Comparison of ENCODE assay signal across 20 mouse cellular contexts in the genomic region with DNA sequence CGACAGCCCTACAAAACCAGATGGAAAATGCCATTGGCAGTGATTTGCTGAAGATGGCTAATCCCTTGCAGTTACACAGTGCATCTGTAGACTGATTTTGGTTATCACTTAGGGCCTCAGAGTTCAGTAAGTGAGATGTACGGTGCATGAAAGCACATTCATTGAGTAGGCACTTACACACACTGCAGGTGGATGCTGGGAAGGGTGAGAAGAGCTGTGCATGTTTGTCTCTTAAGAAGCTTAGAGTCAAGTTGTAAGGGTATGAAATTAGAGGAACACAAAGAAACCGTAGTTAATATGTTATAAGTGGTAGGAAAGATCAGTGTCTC.
A peak's percentile ranks its signal among the peaks of the same experiment; 100 is the strongest.
DNase-seq lines count a peak whose midpoint lies in the region; ATAC-seq and TF ChIP-seq lines count a peak whose summit lies in the region.
"Had no signal": no experiment of that assay in that cellular context is flagged by ENCODE, and none has a peak within 500 bp of the region (broad histone marks: within the 10 kb centered on the region; RNA-seq: fewer than 3 reads in every experiment).

No protein-coding gene starts in this region.

- H3K4me1 ChIP-seq in kidney, embryonic 15.5 days, result peaks cover 41% of the 10 kb centered on the region
- H3K4me1 ChIP-seq in kidney, adult 2 months (ENCODE audit: control insufficient read depth, insufficient read depth, low read length), result 0 out of 2 replicates have a peak, but pooled peaks cover 3% of the 10 kb centered on the region
- H3K4me1 ChIP-seq in lung, embryonic 14.5 days (ENCODE audit: insufficient read depth), result peaks cover 9% of the 10 kb centered on the region
- peaks cover 2% of the 10 kb centered on the region; the same call in 1 of the 2 replicates for H3K4me1 ChIP-seq in brown adipose tissue, adult 24 weeks (ENCODE audit: control insufficient read depth, insufficient read depth, insufficient read length, low read length)
- H3K4me1 ChIP-seq: heart, embryonic 12.5 days had no signal

- no peaks in the 10 kb centered on the region for H3K9me3 ChIP-seq in kidney, embryonic 15.5 days (replicated peaks)
- no peaks in the 10 kb centered on the region for H3K9me3 ChIP-seq in lung, embryonic 14.5 days (ENCODE audit: low read depth, low read length)
- H3K9me3 ChIP-seq: heart, embryonic 12.5 days; heart, embryonic 15.5 days had no signal

- H3K4me3 ChIP-seq in kidney, embryonic 15.5 days (replicated peaks), result no peak overlapping the region
- no peak overlapping the region for H3K4me3 ChIP-seq in kidney, adult 2 months (ENCODE audit: insufficient read depth, low read depth, low read length)
- no peak overlapping the region for H3K4me3 ChIP-seq in lung, embryonic 14.5 days (ENCODE audit: low read depth, low read length)
- no peak overlapping the region for H3K4me3 ChIP-seq in brown adipose tissue, adult 24 weeks (ENCODE audit: insufficient read depth, low read depth, low read length)
- H3K4me3 ChIP-seq: heart, embryonic 12.5 days; heart, embryonic 15.5 days had no signal

- 43% methylated on average over 3 of the region's 3 CpGs for WGBS in kidney, embryonic 15.5 days
- WGBS in kidney, adult 2 months, result 57% methylated on average over 3 of the region's 3 CpGs
- WGBS in lung, embryonic 14.5 days, result 42% methylated on average over 3 of the region's 3 CpGs

- peak overlapping the region; percentile 63; the same call in 1 of the 2 replicates for H3K27ac ChIP-seq in kidney, embryonic 15.5 days
- no peak overlapping the region for H3K27ac ChIP-seq in kidney, adult 2 months (ENCODE audit: insufficient read depth, low read depth, low read length)
- no peak overlapping the region for H3K27ac ChIP-seq in lung, embryonic 14.5 days (ENCODE audit: low read depth)
- peak overlapping the region; percentile 51; the same call in 1 of the 2 replicates for H3K27ac ChIP-seq in brown adipose tissue, adult 24 weeks (replicated peaks; ENCODE audit: low read depth, low read length)
- H3K27ac ChIP-seq: heart, embryonic 15.5 days; hindbrain, embryonic 14.5 days; hindbrain, postnatal 0 days had no signal

- no peaks in the 10 kb centered on the region for H3K36me3 ChIP-seq in kidney, embryonic 15.5 days
- H3K36me3 ChIP-seq in kidney, adult 2 months (ENCODE audit: control insufficient read depth, insufficient read depth, low read length), result no peaks in the 10 kb centered on the region
- H3K36me3 ChIP-seq in lung, embryonic 14.5 days (ENCODE audit: insufficient read depth), result no peaks in the 10 kb centered on the region
- H3K36me3 ChIP-seq: heart, embryonic 12.5 days; heart, embryonic 15.5 days had no signal

- no peak for TF ChIP-seq POLR2A in kidney, adult 2 months (IDR thresholded peaks at IDR 0.05; ENCODE audit: low read depth, low read length)

- ATAC-seq in kidney, embryonic 15.5 days (replicated peaks; ENCODE audit: low FRiP score), result no peak
- ATAC-seq in lung, embryonic 14.5 days (ENCODE audit: insufficient read depth), result no peak
- ATAC-seq: CD4-positive, CD25-positive, alpha-beta regulatory T cell, adult 4 months; forebrain, embryonic 14.5 days; forebrain, postnatal 0 days; hindbrain, postnatal 0 days; inflammation-experienced regulatory T-cells, adult 6 months had no signal

- no peaks in the 10 kb centered on the region for H3K27me3 ChIP-seq in kidney, embryonic 15.5 days
- no peaks in the 10 kb centered on the region for H3K27me3 ChIP-seq in kidney, adult 2 months (replicated peaks; ENCODE audit: control insufficient read depth, insufficient read depth, low read length)
- no peaks in the 10 kb centered on the region for H3K27me3 ChIP-seq in lung, embryonic 14.5 days (ENCODE audit: insufficient read depth, low read length)
- H3K27me3 ChIP-seq: heart, embryonic 12.5 days; heart, embryonic 15.5 days had no signal

- no peak overlapping the region for H3K4me2 ChIP-seq in kidney, embryonic 15.5 days
- H3K4me2 ChIP-seq in lung, embryonic 14.5 days, result no peak overlapping the region
- H3K4me2 ChIP-seq: heart, embryonic 12.5 days; heart, embryonic 15.5 days; hindbrain, embryonic 14.5 days had no signal

- TF ChIP-seq CTCF in kidney, adult 2 months (conservative IDR thresholded peaks at IDR 0.05; ENCODE audit: insufficient read depth, insufficient read length, low read depth, low read length), result no peak
- TF ChIP-seq CTCF in lung, embryonic 14.5 days (IDR thresholded peaks at IDR 0.05; ENCODE audit: low read depth), result no peak

- no peak overlapping the region for H3K9ac ChIP-seq in kidney, embryonic 15.5 days
- H3K9ac ChIP-seq in lung, embryonic 14.5 days, result no peak overlapping the region
- H3K9ac ChIP-seq: forebrain, postnatal 0 days; heart, embryonic 12.5 days; heart, embryonic 15.5 days; hindbrain, embryonic 14.5 days had no signal

- no peak for DNase-seq in kidney, adult 2 months
- DNase-seq in lung, embryonic 14.5 days, result peak; percentile 19
- no peak for DNase-seq in lung, postnatal 10 days
- no peak for DNase-seq in frontal cortex, postnatal 14 days (ENCODE audit: low spot score in 2 of 2)
- DNase-seq: adrenal gland, postnatal 14 days; cerebellum, adult 18-20 months; cerebellum, adult 9-10 months; forebrain, postnatal 0 days; gastrocnemius, postnatal 14 days; heart, postnatal 10 days; heart, postnatal 4 days had no signal

Comparison
In these comparisons a context has a peak if more than half of its experiments do, and no peak if none do; other contexts are left out.
1. H3K27ac ChIP-seq: peak in kidney, embryonic 15.5 days (single experiment) and brown adipose tissue, adult 24 weeks (single experiment); none in kidney, adult 2 months (single experiment) and lung, embryonic 14.5 days (single experiment).